Mouse (Mus musculus): ENCODE measurements around the gene Fam129b.

Gene Fam129b

GRCm38 (mm10) chr2:32964659-32965457 lies 88.9 kb downstream of the Fam129b start:
- no peak for DNase-seq (ENCODE audit: extremely low spot score, low spot score)

GRCm38 (mm10) chr2:32965511-32966183 lies 89.7 kb downstream of the Fam129b start:
- no peak for DNase-seq (ENCODE audit: extremely low spot score, low spot score)

GRCm38 (mm10) chr2:32966184-32966688 lies 90.3 kb downstream of the Fam129b start:
- no peak for DNase-seq (ENCODE audit: extremely low spot score, low spot score)

- DNase-seq (ENCODE audit: extremely low spot score, low spot score), result peak; percentile 86
Observed at GRCm38 (mm10) chr2:32966689-32967631, 91.0 kb downstream of the Fam129b start.

GRCm38 (mm10) chr2:32968024-32968614 lies 92.2 kb downstream of the Fam129b start:
- no peak for DNase-seq (ENCODE audit: extremely low spot score, low spot score)

GRCm38 (mm10) chr2:32969326-32969725 lies 93.4 kb downstream of the Fam129b start:
- DNase-seq (ENCODE audit: extremely low spot score, low spot score), result no peak

GRCm38 (mm10) chr2:32971235-32971634 lies 95.3 kb downstream of the Fam129b start:
- DNase-seq (ENCODE audit: extremely low spot score, low spot score), result no peak

- no peak for DNase-seq (ENCODE audit: extremely low spot score, low spot score)
Observed at GRCm38 (mm10) chr2:32974216-32974615, 98.3 kb downstream of the Fam129b start.

All from neural tube, embryonic 10.5 days (tissue).